Mouse (Mus musculus) liver, embryonic 15.5 days (tissue): ENCODE results near the gene Olfr16. TPM values are rescaled to one million over a fixed set of nuclear protein-coding genes. Genes with fewer than 3 reads are reported as not detected.
A peak's percentile ranks its signal among the peaks of the same experiment; 100 is the strongest.

Experiments
- ATAC-seq: fragments of 200-750 bp; cut with Nextera tagmentation; 2 replicates; pipeline ENCODE4 v1.8.0; 2017; ENCODE audit warnings: moderate number of reproducible peaks, mild to moderate bottlenecking, moderate library complexity; ENCODE audit not compliant: insufficient read depth
- H3K27ac ChIP-seq: fragments of 300-500 bp; sonication (generic); replicated peaks from 2 replicates; pipeline ENCODE4 v1.5.1; 2015; ENCODE audit warnings: mild to moderate bottlenecking, inconsistent platforms
- H3K27me3 ChIP-seq: fragments of 300-500 bp; sonication (generic); 2 replicates; pipeline ENCODE4 v1.6.1; 2015; ENCODE audit warnings: mild to moderate bottlenecking, inconsistent platforms
- H3K36me3 ChIP-seq: fragments of 300-500 bp; sonication (generic); replicated peaks from 2 replicates; pipeline ENCODE4 v1.6.1; 2015; ENCODE audit warnings: moderate library complexity, mild to moderate bottlenecking, inconsistent platforms
- H3K4me1 ChIP-seq: fragments of 300-500 bp; sonication (generic); replicated peaks from 2 replicates; pipeline ENCODE4 v1.6.1; 2015; ENCODE audit warnings: inconsistent platforms
- H3K4me2 ChIP-seq: fragments of 300-500 bp; sonication (generic); 2 replicates; pipeline ENCODE4 v1.6.1; 2015; ENCODE audit warnings: moderate library complexity, mild to moderate bottlenecking, inconsistent platforms
- H3K4me3 ChIP-seq: fragments of 300-500 bp; sonication (generic); replicated peaks from 2 replicates; pipeline ENCODE4 v1.5.1; 2015; ENCODE audit warnings: mild to moderate bottlenecking, inconsistent platforms
- H3K9ac ChIP-seq: fragments of 300-500 bp; sonication (generic); 2 replicates; pipeline ENCODE4 v1.6.1; 2015; ENCODE audit warnings: moderate library complexity, mild to moderate bottlenecking, inconsistent platforms
- H3K9me3 ChIP-seq: fragments of 300-500 bp; sonication (generic); replicated peaks from 2 replicates; pipeline ENCODE4 v1.6.1; 2016; ENCODE audit warnings: inconsistent platforms
- WGBS: fragments of 180-500 bp; shearing (Covaris S2); methylation state at CpG from one replicate; pipeline ENCODE4 v1.1.7; 2015; ENCODE audit warnings: mixed read lengths; ENCODE audit not compliant: insufficient replicate concordance; 5-methylcytosine and 5-hydroxymethylcytosine counted together
- polyA plus RNA-seq: library from polyadenylated mRNA; unstranded; fragments of >200 nt; fragmentation: Nextera tagmentation; extraction: Ambion mirVana; gene quantifications from 2 replicates; pipeline ENCODE4 v1.2.1, GENCODE M21; 2015

Olfr16 gene
- polyA plus RNA-seq, result not detected in 2 replicates

DNA sequence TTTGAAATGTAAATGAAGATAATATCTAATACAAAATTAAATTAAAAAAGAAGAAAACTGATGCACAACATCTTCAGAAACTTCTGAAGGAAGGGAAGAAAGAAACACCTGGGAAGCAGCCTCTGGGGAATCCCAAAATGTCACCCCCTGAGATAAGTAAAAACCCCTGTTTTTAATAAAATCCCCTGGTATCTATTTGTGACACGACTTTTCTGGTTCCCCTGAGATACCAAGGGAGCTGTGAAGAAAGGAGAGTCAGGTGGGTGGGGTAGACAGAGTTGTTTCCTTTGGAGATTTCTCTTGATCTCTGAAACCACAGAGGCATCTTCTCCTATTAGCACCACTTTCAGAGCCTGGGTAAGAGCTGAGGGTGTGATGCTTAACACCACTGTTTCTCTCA is at the start of gene Olfr16:
Gene Olfr16 (plus strand): TSS at position 250 of the 400 bp plus-strand sequence.
- H3K9me3 ChIP-seq, result no peaks in the 10 kb centered on the region
- no peaks in the 10 kb centered on the region for H3K36me3 ChIP-seq
- no peak within 1 kb of the TSS for H3K27ac ChIP-seq
- H3K4me2 ChIP-seq, result no peak within 1 kb of the TSS
- 31% methylated on average over 1 of the region's 1 CpGs for WGBS
- H3K4me1 ChIP-seq, result no peaks in the 10 kb centered on the region
- H3K4me3 ChIP-seq, result no peak within 1 kb of the TSS
- no peak within 1 kb of the TSS for H3K9ac ChIP-seq
- H3K27me3 ChIP-seq, result no peaks in the 10 kb centered on the region
- ATAC-seq, result no peak

DNA sequence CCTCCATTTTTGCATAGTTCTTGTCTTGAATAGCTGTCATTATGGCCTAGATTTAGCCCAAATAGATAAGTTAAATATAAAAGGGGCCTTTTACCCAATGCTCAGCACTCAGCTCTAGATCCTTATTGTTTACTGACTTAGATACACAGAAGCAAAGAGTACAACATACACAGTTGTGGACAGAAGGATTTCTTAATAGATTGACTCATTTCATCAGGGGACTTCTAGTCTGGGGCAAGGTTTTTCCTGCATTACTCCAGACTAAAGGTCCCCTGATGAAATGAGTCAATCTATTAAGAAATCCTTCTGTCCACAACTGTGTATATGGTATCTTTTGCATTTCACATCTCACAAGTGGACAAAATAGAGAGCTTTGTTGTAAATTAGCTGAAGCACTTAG is 46.9 kb upstream of the Olfr16 start:
- no peaks in the 10 kb centered on the region for H3K27me3 ChIP-seq
- no peak overlapping the region for H3K4me3 ChIP-seq
- no peaks in the 10 kb centered on the region for H3K36me3 ChIP-seq
- H3K9me3 ChIP-seq, result no peaks in the 10 kb centered on the region
- no peak overlapping the region for H3K4me2 ChIP-seq
- H3K4me1 ChIP-seq, result no peaks in the 10 kb centered on the region
- no peak overlapping the region for H3K9ac ChIP-seq
- no peak overlapping the region for H3K27ac ChIP-seq
- ATAC-seq, result peak; percentile 71

DNA sequence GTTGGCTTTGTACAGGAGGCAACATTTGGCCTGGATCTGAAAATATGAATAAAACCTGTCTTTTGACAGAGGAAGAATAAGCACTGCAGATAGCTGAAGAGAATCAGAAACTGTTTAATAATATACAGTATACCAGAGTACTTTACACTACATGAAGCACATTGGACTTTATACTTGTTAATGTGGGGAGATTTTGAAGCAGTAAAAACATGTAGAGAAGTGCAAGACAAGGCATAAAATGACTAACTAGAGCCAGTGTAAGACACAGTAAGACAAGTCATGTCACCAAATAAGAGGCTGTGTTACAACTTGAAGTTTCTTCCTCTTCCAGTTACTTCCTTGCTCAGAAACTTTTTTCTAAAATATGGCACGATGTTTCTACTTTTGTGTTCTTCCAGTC is 33.1 kb upstream of the Olfr16 start:
- H3K27me3 ChIP-seq, result no peaks in the 10 kb centered on the region
- no peak for ATAC-seq
- no peak overlapping the region for H3K4me2 ChIP-seq
- H3K36me3 ChIP-seq, result no peaks in the 10 kb centered on the region
- H3K9me3 ChIP-seq, result no peaks in the 10 kb centered on the region
- no peaks in the 10 kb centered on the region for H3K4me1 ChIP-seq
- WGBS, result 37% methylated on average over 1 of the region's 1 CpGs
- no peak overlapping the region for H3K9ac ChIP-seq
- no peak overlapping the region for H3K4me3 ChIP-seq
- no peak overlapping the region for H3K27ac ChIP-seq

DNA sequence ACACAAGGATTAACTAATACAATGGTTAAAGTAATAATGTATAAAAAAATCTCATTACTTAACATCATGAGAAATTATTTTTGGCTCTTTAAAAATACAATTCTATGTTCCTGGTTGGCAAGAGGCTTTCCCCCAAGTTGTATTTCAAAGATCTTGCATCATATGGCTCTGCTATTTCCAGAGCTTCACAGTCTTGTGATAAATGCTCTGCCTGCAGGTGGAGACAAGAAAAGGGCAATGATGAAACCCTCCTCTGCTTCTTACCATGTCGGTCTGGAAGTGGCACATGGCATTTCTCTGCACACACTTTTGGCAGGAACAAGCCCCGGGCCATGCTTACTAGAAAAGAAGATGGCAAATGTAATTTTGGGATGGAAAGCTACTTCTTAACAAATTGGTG is 31.8 kb upstream of the Olfr16 start:
- no peaks in the 10 kb centered on the region for H3K4me1 ChIP-seq
- H3K9me3 ChIP-seq, result no peaks in the 10 kb centered on the region
- H3K27ac ChIP-seq, result no peak overlapping the region
- no peaks in the 10 kb centered on the region for H3K27me3 ChIP-seq
- no peak overlapping the region for H3K9ac ChIP-seq
- WGBS, result 67% methylated on average over 2 of the region's 2 CpGs
- H3K4me3 ChIP-seq, result no peak overlapping the region
- ATAC-seq, result no peak
- H3K36me3 ChIP-seq, result no peaks in the 10 kb centered on the region
- H3K4me2 ChIP-seq, result no peak overlapping the region

DNA sequence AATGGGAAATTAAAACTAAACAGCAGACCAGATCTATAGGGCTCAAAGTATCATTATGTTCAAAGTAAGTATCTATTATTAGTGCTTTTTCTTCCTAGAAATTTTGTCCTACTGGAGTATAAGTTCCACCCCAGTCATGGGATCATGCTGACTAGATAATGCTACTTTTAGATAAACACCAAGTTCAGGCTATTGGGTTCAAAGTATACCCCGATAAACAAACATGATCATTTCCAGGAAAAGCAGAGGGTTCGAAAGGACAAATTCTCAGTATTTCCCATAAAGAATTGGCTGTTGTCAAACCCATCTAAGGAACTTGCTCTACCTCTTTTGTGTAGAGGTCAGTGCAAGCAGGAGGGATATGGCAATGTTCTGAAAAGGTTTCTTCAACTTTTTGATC is 18.0 kb upstream of the Olfr16 start:
- WGBS, result 59% methylated on average over 2 of the region's 2 CpGs
- Histone ChIP-seq H3K9ac (no peak overlapping the region), H3K4me3 (no peak overlapping the region), H3K27me3 (no peaks in the 10 kb centered on the region), H3K36me3 (no peaks in the 10 kb centered on the region), H3K9me3 (no peaks in the 10 kb centered on the region), H3K4me1 (no peaks in the 10 kb centered on the region), H3K27ac (no peak overlapping the region), H3K4me2 (no peak overlapping the region)
- ATAC-seq, result peak; percentile 34; the same call in 1 of the 2 replicates

DNA sequence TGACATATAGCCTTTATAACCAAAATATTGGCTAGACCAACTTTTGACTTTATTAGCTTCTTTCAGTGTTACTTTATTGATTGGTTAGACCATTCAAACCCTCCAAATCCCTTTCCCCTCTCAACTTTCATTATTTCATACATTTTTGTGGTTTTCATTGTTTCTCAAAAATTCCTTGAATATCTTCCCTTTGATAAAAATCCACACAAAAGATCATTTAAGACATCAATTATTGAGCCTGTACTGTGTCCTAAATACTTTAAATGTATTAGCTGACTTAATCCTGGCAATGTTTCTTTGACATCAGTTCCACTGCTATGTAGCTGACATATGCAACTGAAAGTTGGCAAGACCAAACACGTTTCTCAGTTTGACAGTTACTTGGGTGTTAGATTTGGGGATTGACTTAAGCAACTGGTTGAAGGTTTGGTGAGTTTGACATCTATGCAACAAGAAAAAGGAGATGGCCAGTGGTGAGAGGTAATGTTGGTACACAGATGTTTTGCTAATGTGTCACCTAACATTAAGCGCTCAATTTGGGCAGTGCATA is 1.0 kb downstream of the Olfr16 start:
- Histone ChIP-seq H3K27ac (no peak overlapping the region), H3K27me3 (no peaks in the 10 kb centered on the region), H3K4me3 (no peak overlapping the region), H3K4me1 (no peaks in the 10 kb centered on the region), H3K36me3 (no peaks in the 10 kb centered on the region), H3K9me3 (no peaks in the 10 kb centered on the region), H3K9ac (no peak overlapping the region), H3K4me2 (no peak overlapping the region)
- 63% methylated on average over 2 of the region's 2 CpGs for WGBS
- no peak for ATAC-seq

DNA sequence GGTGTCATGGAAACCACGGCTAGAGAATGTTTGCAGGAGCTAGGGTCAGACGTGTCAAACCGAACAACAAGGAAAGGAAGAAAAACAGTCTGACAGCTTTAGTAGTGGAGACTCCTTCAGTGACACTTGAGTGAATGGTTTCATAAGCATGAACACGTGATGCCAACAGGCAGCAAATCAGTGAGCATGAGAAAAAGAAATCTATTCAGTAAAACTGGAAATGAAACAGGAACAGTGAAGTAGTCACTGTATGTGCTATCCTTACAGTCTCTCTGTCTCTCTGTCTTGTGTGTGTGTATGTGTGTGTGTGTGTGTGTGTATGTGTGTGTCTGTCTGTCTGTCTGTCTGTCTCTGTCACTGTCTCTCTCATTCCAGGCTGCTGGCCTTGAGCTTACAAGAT is 5.2 kb downstream of the Olfr16 start:
- Histone ChIP-seq H3K4me1 (no peaks in the 10 kb centered on the region), H3K4me2 (no peak overlapping the region), H3K4me3 (no peak overlapping the region), H3K36me3 (no peaks in the 10 kb centered on the region), H3K27me3 (no peaks in the 10 kb centered on the region), H3K27ac (no peak overlapping the region), H3K9ac (no peak overlapping the region), H3K9me3 (no peaks in the 10 kb centered on the region)
- 57% methylated on average over 4 of the region's 4 CpGs for WGBS
- no peak for ATAC-seq

DNA sequence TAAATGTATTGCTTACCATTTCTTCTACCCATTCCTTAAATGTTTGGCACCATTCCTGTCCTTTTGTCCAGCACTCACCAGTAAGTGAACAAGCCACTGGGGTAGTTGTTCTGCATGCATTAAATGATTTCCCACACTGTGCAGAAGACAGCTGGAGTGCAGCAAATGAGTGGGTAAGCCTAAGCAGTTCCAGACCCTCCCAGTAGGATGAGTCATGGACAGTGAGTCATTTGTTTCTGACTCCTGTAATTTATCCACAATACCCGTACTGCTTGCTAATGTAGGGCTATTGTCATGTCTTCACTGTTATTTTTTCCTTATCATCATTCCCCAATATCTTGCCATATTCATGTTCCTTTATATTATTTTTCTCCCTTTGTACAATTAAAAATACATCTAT is 10.2 kb downstream of the Olfr16 start:
- Histone ChIP-seq H3K4me1 (no peaks in the 10 kb centered on the region), H3K36me3 (no peaks in the 10 kb centered on the region), H3K27me3 (no peaks in the 10 kb centered on the region), H3K4me2 (no peak overlapping the region), H3K27ac (no peak overlapping the region), H3K9ac (no peak overlapping the region), H3K4me3 (no peak overlapping the region), H3K9me3 (no peaks in the 10 kb centered on the region)
- WGBS, result 41% methylated on average over 1 of the region's 1 CpGs
- ATAC-seq, result no peak

DNA sequence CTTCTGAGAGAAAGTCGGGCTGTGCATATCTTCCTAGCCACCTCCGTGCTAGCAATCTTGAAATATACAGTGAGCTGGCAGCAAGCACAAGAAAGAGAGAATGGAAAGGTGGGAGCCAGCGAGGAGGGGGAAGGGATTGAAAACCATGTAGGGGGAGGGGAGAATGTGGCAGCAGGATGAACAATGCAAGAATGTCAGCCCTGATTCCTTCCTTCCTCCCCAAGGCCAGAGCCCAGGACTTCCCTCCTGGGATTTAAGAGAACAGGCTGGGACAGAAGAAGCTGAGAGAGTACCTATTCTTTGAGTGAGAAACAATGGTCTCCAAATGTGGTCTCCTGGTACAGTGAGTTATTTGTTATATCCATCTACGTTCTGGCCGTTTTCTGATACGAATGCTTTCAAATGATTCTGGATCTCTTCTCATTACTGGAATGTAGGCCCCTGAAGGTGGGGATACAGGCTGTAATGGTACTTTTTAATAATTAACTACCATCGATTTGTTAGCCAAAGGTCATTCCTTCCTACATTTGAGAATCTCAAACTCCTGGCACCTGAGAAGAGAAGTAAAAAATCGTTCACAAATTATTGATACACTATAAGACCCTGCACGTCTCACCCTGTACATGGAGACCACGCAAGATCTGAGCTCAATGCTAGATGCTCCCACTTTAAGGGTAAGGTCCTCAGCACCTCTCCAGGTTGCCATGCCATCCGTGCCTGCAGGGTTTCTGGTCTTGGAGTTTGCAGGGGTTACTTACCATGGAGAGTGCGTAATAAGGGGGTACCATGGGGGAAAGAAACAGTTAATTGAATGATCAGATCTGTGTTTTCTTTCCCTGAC is 39.8 kb downstream of the Olfr16 start:
- peak overlapping the region; percentile 36 for H3K4me3 ChIP-seq

DNA sequence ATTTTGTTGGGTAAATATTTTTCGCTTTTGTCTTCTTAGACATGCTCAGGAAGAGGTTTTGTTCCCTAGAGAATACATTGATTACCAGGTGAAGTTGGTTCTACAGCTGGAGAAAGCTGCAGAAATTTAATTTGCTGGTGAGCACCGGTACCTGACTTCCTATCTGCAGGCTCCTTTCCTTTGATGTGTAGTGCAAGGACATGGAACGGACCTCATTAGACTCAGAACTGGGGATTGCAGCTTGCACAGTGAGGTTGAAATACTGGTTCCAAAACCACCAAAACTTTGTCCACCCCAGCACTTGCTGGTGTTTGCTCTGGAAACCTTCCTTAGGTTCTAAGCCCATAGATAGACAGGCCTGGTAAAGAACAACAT is 40.4 kb downstream of the Olfr16 start:
- Histone ChIP-seq H3K4me2 (peak overlapping the region; percentile 29), H3K4me1 (no peaks in the 10 kb centered on the region), H3K36me3 (no peaks in the 10 kb centered on the region), H3K9me3 (no peaks in the 10 kb centered on the region), H3K9ac (no peak overlapping the region), H3K27ac (peak overlapping the region; percentile 53; the same call in 1 of the 2 replicates), H3K4me3 (peak overlapping the region; percentile 36), H3K27me3 (no peaks in the 10 kb centered on the region)
- ATAC-seq, result no peak
- WGBS, result 53% methylated on average over 3 of the region's 3 CpGs

More for the DNA sequence above, 39.8 kb downstream of the Olfr16 start:
- H3K27me3 ChIP-seq, result no peaks in the 10 kb centered on the region
- no peaks in the 10 kb centered on the region for H3K36me3 ChIP-seq
- H3K9ac ChIP-seq, result no peak overlapping the region
- no peaks in the 10 kb centered on the region for H3K9me3 ChIP-seq
- peak overlapping the region; percentile 37 for H3K4me2 ChIP-seq
- H3K27ac ChIP-seq, result peak overlapping the region; percentile 65
- no peaks in the 10 kb centered on the region for H3K4me1 ChIP-seq
- 46% methylated on average over 12 of the region's 12 CpGs for WGBS
- peak; percentile 49 for ATAC-seq
